Mouse (Mus musculus) G1E (cell line): ENCODE measurements around the gene Osbpl10. TPM values are rescaled to one million over a fixed set of nuclear protein-coding genes. Genes with fewer than 3 reads are reported as not detected.

ENCODE experiments used
- ATAC-seq: 2 replicates; pipeline ENCODE4 v1.8.0; 2016; ENCODE audit warnings: mild to moderate bottlenecking; ENCODE audit not compliant: insufficient number of reproducible peaks, poor library complexity, low FRiP score, severe bottlenecking; ENCODE audit errors: extremely low read depth
- DNase-seq: peaks from one replicate; pipeline ENCODE4 v3.0.0; 2012; ENCODE audit warnings: low spot score
- H3K27me3 ChIP-seq: 2 replicates; pipeline ENCODE4 v1.6.1; 2012; ENCODE audit warnings: mild to moderate bottlenecking, low read length, inconsistent platforms; ENCODE audit not compliant: insufficient read depth
- H3K36me3 ChIP-seq: replicated peaks from 2 replicates; pipeline ENCODE3; 2012; ENCODE audit warnings: mild to moderate bottlenecking, inconsistent platforms
- H3K4me1 ChIP-seq: 2 replicates; pipeline ENCODE4 v1.6.1; 2012; ENCODE audit warnings: low read depth, low read length, inconsistent platforms, mixed read lengths; ENCODE audit not compliant: insufficient read depth
- H3K4me3 ChIP-seq: 2 replicates; pipeline ENCODE4 v1.5.1; 2012; ENCODE audit warnings: low read depth, mild to moderate bottlenecking, inconsistent platforms, low read length, moderate library complexity, mixed read lengths
- H3K9me3 ChIP-seq: replicated peaks from 2 replicates; pipeline ENCODE4 v1.6.1; 2012; ENCODE audit warnings: inconsistent platforms
- CTCF ChIP-seq: IDR thresholded peaks from 2 replicates; pipeline ENCODE4 v1.5.1; 2012; ENCODE audit warnings: low read depth, low read length, inconsistent platforms, mixed read lengths
- GATA1 ChIP-seq: IDR thresholded peaks from 2 replicates; pipeline ENCODE4 v1.6.1; 2012; ENCODE audit warnings: borderline replicate concordance, low read length, inconsistent platforms, mixed read lengths
- GATA2 ChIP-seq: IDR thresholded peaks from 2 replicates; pipeline ENCODE4 v1.6.1; 2012; ENCODE audit warnings: low read depth, low read length, inconsistent platforms, borderline replicate concordance
- POLR2AphosphoS5 ChIP-seq: IDR thresholded peaks from 2 replicates; pipeline ENCODE4 v1.6.1; 2012; ENCODE audit warnings: low read depth, low read length, inconsistent platforms; ENCODE audit not compliant: insufficient replicate concordance
- TAL1 ChIP-seq: conservative IDR thresholded peaks from 2 replicates; pipeline ENCODE4 v1.6.1; 2012; ENCODE audit warnings: low read depth, low read length, inconsistent platforms, mixed read lengths
- polyA plus RNA-seq: library from polyadenylated mRNA; stranded (reverse); fragments of >175 nt; gene quantifications from 2 replicates; pipeline ENCODE4 v1.2.3, GENCODE M21; 2012
- total RNA-seq, 2 experiments: library from RNA; stranded (forward) in 1 of 2; stranded (reverse) in 1 of 2; fragments of 200-1000 nt in 1 of 2; fragments of >200 nt in 1 of 2; fragmentation: Nextera tagmentation in 1 of 2; gene quantifications; 2 replicates each; pipeline ENCODE4 v1.2.3; 2014 to 2017

Gene Osbpl10
- total and polyA plus RNA-seq, 3 experiments: 0.05 TPM; not detected in 2

GRCm38 (mm10) chr9:115179154-115179553 is 200.8 kb downstream of the Osbpl10 start:
- Histone ChIP-seq H3K27me3 (no peaks in the 10 kb centered on the region), H3K36me3 (no peaks in the 10 kb centered on the region), H3K9me3 (peaks cover 41% of the 10 kb centered on the region), H3K4me1 (no peaks in the 10 kb centered on the region), H3K4me3 (no peak overlapping the region)
- TF ChIP-seq GATA1: no peak
- TF ChIP-seq CTCF: no peak
- no peak for TF ChIP-seq TAL1
- TF ChIP-seq POLR2AphosphoS5: no peak
- TF ChIP-seq GATA2: no peak
- no peak for DNase-seq
- no peak for ATAC-seq

- Histone ChIP-seq H3K4me1 (no peaks in the 10 kb centered on the region), H3K4me3 (no peak overlapping the region), H3K36me3 (no peaks in the 10 kb centered on the region), H3K27me3 (no peaks in the 10 kb centered on the region), H3K9me3 (peaks cover 47% of the 10 kb centered on the region)
- no peak for DNase-seq
- no peak for TF ChIP-seq CTCF
- no peak for TF ChIP-seq POLR2AphosphoS5
- no peak for TF ChIP-seq TAL1
- TF ChIP-seq GATA2: no peak
- TF ChIP-seq GATA1: no peak
- ATAC-seq: no peak
These were observed 201.6 kb downstream of the Osbpl10 start for GRCm38 (mm10) chr9:115179935-115180334.

GRCm38 (mm10) chr9:115186402-115186801 is 208.0 kb downstream of the Osbpl10 start:
- no peak for ATAC-seq
- Histone ChIP-seq H3K27me3 (no peaks in the 10 kb centered on the region), H3K9me3 (peaks cover 49% of the 10 kb centered on the region), H3K4me3 (no peak overlapping the region), H3K36me3 (no peaks in the 10 kb centered on the region), H3K4me1 (no peaks in the 10 kb centered on the region)
- TF ChIP-seq GATA2: no peak
- TF ChIP-seq POLR2AphosphoS5: no peak
- TF ChIP-seq TAL1: no peak
- TF ChIP-seq CTCF: no peak
- TF ChIP-seq GATA1: no peak
- no peak for DNase-seq

- H3K27me3 ChIP-seq: no peaks in the 10 kb centered on the region
- DNase-seq (no peak), ATAC-seq (no peak)
- H3K4me3 ChIP-seq: no peak overlapping the region
- H3K36me3 ChIP-seq: no peaks in the 10 kb centered on the region
- TF ChIP-seq POLR2AphosphoS5 (no peak), TAL1 (no peak), CTCF (no peak), GATA1 (no peak), GATA2 (no peak)
- H3K4me1 ChIP-seq: no peaks in the 10 kb centered on the region
- peaks cover 51% of the 10 kb centered on the region for H3K9me3 ChIP-seq
These were observed 212.1 kb downstream of the Osbpl10 start for GRCm38 (mm10) chr9:115190376-115190942.

GRCm38 (mm10) chr9:115192890-115193289 is 214.5 kb downstream of the Osbpl10 start:
- TF ChIP-seq TAL1 (no peak), CTCF (no peak), GATA2 (no peak), POLR2AphosphoS5 (no peak), GATA1 (no peak)
- peaks cover 45% of the 10 kb centered on the region for H3K9me3 ChIP-seq
- no peaks in the 10 kb centered on the region for H3K4me1 ChIP-seq
- no peaks in the 10 kb centered on the region for H3K27me3 ChIP-seq
- no peak for ATAC-seq
- no peaks in the 10 kb centered on the region for H3K36me3 ChIP-seq
- DNase-seq: no peak
- H3K4me3 ChIP-seq: no peak overlapping the region

GRCm38 (mm10) chr9:115197082-115197481 is 218.7 kb downstream of the Osbpl10 start:
- no peak for TF ChIP-seq TAL1
- TF ChIP-seq CTCF: no peak
- no peak for TF ChIP-seq GATA2
- no peak for TF ChIP-seq GATA1
- no peak for TF ChIP-seq POLR2AphosphoS5
- no peak overlapping the region for H3K4me3 ChIP-seq
- ATAC-seq (no peak), DNase-seq (no peak)
- H3K9me3 ChIP-seq: peaks cover 49% of the 10 kb centered on the region
- no peaks in the 10 kb centered on the region for H3K4me1 ChIP-seq
- no peaks in the 10 kb centered on the region for H3K27me3 ChIP-seq
- H3K36me3 ChIP-seq: no peaks in the 10 kb centered on the region
